Mouse (Mus musculus): ENCODE measurements around the gene Ndufs6.

- no peak for TF ChIP-seq CTCF (IDR thresholded peaks at IDR 0.05; ENCODE audit: borderline replicate concordance, extremely low read depth, insufficient read depth, insufficient read length)
- TF ChIP-seq POLR2A (IDR thresholded peaks at IDR 0.05; ENCODE audit: borderline replicate concordance, extremely low read depth, insufficient read depth, insufficient read length, poor library complexity, severe bottlenecking), result no peak
Measured at GRCm38 (mm10) chr13:73346743-73347142, 18.4 kb upstream of the Ndufs6 start.

Measured in brain, embryonic 14.5 days (tissue).